Mouse (Mus musculus): ENCODE measurements around the gene Slc35c1. TPM values are rescaled to one million over a fixed set of nuclear protein-coding genes. Genes with fewer than 3 reads are reported as not detected.

The Slc35c1 gene
- polyA plus RNA-seq, 1 experiment: 7.8 TPM

DNA sequence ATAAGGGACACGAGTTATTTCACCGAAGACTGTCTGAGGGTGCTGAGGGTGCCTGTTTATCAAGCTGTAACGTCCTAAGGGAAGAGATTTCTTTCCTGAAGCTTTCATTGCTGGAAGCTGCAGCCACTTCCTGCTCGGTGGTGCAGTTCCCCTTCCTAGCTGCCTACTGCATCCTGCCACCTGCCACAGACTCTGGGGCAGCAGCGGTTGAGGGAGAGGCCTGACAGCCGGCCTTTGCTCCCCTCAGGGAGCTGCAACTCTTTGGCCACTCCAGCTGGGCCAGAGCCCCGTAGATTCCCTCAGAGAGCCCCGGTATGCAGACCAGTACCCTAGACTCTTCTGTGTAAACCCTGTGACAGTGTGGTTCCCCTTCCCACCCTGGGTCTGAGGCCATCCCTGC is 34.1 kb upstream of the Slc35c1 start:
- Histone ChIP-seq H3K4me1 (ENCODE audit: control insufficient read depth, insufficient read depth, low read length) (no peaks in the 10 kb centered on the region; the same call in 1 of the 2 replicates), H3K27ac (ENCODE audit: control insufficient read depth, insufficient read depth, low read depth, low read length) (no peak overlapping the region), H3K36me3 (ENCODE audit: control insufficient read depth, insufficient read depth, low read length) (no peaks in the 10 kb centered on the region), H3K27me3 (ENCODE audit: control insufficient read depth, insufficient read depth, low read length) (no peaks in the 10 kb centered on the region), H3K4me3 (ENCODE audit: control insufficient read depth, low read depth, low read length) (no peak overlapping the region)
- no peak for TF ChIP-seq CTCF (IDR thresholded peaks at IDR 0.05; ENCODE audit: control insufficient read depth, insufficient read depth, insufficient replicate concordance, low read depth, low read length)
- no peak for TF ChIP-seq POLR2A (IDR thresholded peaks at IDR 0.05; ENCODE audit: control insufficient read depth, low read depth, low read length)

DNA sequence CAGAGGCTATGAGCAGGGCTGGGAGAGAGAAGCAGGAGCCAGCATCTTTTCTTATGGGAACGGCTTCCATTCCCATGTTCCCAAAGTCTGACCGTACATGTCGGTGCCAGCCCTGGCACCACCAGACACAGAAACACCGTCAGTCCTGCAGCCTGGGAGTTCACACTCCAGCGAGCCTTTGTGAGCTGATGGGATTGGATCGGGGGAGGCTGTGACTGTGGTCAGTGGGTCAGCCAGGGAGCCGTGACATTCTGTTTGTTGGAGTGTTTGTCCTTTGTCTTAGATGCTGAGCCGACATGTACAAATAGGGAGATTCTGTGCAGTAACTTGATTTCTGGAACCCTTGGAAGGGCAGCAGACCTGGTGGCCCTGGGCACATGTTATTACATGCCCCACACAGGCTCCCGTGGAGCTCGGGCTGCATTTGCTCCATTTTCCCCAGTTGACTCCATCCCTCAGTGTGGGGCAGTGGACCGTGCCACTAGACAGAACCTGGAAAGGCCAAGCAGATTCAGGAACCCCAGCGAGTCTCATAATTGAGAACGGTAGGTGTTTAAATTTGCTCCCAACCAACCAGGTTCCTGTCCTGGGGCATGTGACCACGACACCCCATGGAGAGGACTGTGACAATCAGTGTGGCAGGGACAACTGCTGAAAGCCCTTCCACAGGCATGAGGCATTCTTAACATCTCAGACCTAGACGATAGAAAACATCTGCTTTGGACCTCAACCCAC is 33.5 kb upstream of the Slc35c1 start:
- TF ChIP-seq CTCF (IDR thresholded peaks at IDR 0.05; ENCODE audit: control insufficient read depth, insufficient read depth, insufficient replicate concordance, low read depth, low read length) (no peak), POLR2A (IDR thresholded peaks at IDR 0.05; ENCODE audit: control insufficient read depth, low read depth, low read length) (no peak)
- no peak overlapping the region for H3K4me3 ChIP-seq (ENCODE audit: control insufficient read depth, low read depth, low read length)
- H3K36me3 ChIP-seq (ENCODE audit: control insufficient read depth, insufficient read depth, low read length): no peaks in the 10 kb centered on the region
- H3K27me3 ChIP-seq (ENCODE audit: control insufficient read depth, insufficient read depth, low read length): no peaks in the 10 kb centered on the region
- H3K27ac ChIP-seq (ENCODE audit: control insufficient read depth, insufficient read depth, low read depth, low read length): no peak overlapping the region
- H3K4me1 ChIP-seq (ENCODE audit: control insufficient read depth, insufficient read depth, low read length): no peaks in the 10 kb centered on the region

- Histone ChIP-seq H3K4me3 (ENCODE audit: control insufficient read depth, low read depth, low read length) (no peak overlapping the region), H3K36me3 (ENCODE audit: control insufficient read depth, insufficient read depth, low read length) (no peaks in the 10 kb centered on the region), H3K4me1 (ENCODE audit: control insufficient read depth, insufficient read depth, low read length) (no peaks in the 10 kb centered on the region), H3K27me3 (ENCODE audit: control insufficient read depth, insufficient read depth, low read length) (no peaks in the 10 kb centered on the region), H3K27ac (ENCODE audit: control insufficient read depth, insufficient read depth, low read depth, low read length) (no peak overlapping the region)
- TF ChIP-seq POLR2A (IDR thresholded peaks at IDR 0.05; ENCODE audit: control insufficient read depth, low read depth, low read length): no peak
- TF ChIP-seq CTCF (IDR thresholded peaks at IDR 0.05; ENCODE audit: control insufficient read depth, insufficient read depth, insufficient replicate concordance, low read depth, low read length): no peak
Measured at GRCm38 (mm10) chr2:92491950-92492501, 31.7 kb upstream of the Slc35c1 start.

DNA sequence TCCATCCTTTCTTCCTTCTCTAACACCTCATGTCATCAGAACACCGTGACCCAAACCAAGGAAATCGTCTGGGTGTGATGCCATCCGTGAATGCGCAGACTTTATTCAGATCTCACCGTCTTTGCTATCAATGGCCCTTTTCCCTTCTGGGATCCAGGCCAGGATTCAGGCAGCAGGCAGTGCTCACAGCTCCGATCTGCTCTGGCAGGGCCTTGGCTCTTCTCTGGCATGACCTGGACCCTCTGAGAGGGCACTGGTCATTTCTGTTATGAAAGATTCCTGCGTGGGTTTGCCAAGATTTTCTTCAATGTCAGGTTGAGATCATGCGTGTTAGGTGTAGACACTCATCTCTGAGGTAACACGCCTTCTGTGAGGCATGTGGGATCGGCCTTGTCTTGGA is 30.2 kb upstream of the Slc35c1 start:
- no peaks in the 10 kb centered on the region; the same call in 1 of the 2 replicates for H3K4me1 ChIP-seq (ENCODE audit: control insufficient read depth, insufficient read depth, low read length)
- no peak for TF ChIP-seq CTCF (IDR thresholded peaks at IDR 0.05; ENCODE audit: control insufficient read depth, insufficient read depth, insufficient replicate concordance, low read depth, low read length)
- TF ChIP-seq POLR2A (IDR thresholded peaks at IDR 0.05; ENCODE audit: control insufficient read depth, low read depth, low read length): no peak
- no peaks in the 10 kb centered on the region for H3K27me3 ChIP-seq (ENCODE audit: control insufficient read depth, insufficient read depth, low read length)
- H3K4me3 ChIP-seq (ENCODE audit: control insufficient read depth, low read depth, low read length): no peak overlapping the region
- H3K27ac ChIP-seq (ENCODE audit: control insufficient read depth, insufficient read depth, low read depth, low read length): no peak overlapping the region
- H3K36me3 ChIP-seq (ENCODE audit: control insufficient read depth, insufficient read depth, low read length): no peaks in the 10 kb centered on the region

DNA sequence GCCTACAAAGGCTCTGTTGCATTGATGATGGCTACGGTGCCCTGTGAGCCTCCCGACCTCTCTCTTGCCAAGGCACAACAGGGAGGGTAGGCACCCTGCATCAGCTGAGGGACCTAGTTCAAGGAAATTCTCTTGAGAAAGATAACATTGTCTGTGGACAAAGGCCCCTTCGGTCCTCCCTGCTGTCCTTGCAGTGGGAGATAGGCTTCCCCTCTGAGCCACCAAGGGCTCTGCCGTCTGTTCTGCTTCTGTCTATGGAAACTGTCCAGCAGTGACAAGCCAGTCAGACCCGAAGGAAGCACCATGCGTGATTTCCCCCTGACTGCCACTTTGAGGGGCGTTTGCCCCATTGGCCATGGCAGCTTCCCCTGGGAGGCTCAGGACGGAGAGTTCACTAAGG is 27.5 kb upstream of the Slc35c1 start:
- Histone ChIP-seq H3K4me3 (ENCODE audit: control insufficient read depth, low read depth, low read length) (no peak overlapping the region), H3K27me3 (ENCODE audit: control insufficient read depth, insufficient read depth, low read length) (no peaks in the 10 kb centered on the region), H3K4me1 (ENCODE audit: control insufficient read depth, insufficient read depth, low read length) (no peaks in the 10 kb centered on the region; the same call in 1 of the 2 replicates), H3K36me3 (ENCODE audit: control insufficient read depth, insufficient read depth, low read length) (no peaks in the 10 kb centered on the region), H3K27ac (ENCODE audit: control insufficient read depth, insufficient read depth, low read depth, low read length) (no peak overlapping the region)
- TF ChIP-seq POLR2A (IDR thresholded peaks at IDR 0.05; ENCODE audit: control insufficient read depth, low read depth, low read length) (no peak), CTCF (IDR thresholded peaks at IDR 0.05; ENCODE audit: control insufficient read depth, insufficient read depth, insufficient replicate concordance, low read depth, low read length) (no peak)

DNA sequence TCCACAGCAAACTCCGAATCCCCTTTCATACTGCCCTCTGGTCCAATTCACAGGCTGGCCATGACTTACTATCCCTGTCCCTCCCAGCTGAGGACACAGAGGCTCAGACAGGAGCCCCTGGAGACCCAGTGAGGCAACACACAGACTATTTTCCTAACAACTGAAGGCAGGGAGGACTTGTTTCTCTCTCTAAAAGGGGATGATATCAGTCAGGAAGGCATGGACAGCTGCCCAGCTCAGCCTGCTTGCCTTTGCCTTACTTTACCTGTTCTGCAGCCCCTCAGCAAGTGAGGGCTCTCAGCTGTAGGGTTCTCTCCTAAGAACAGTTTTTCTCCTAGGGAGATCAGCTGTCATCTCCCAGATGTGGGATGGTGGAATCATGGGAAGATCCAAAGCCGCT is 26.6 kb upstream of the Slc35c1 start:
- Histone ChIP-seq H3K4me3 (ENCODE audit: control insufficient read depth, low read depth, low read length) (no peak overlapping the region), H3K27ac (ENCODE audit: control insufficient read depth, insufficient read depth, low read depth, low read length) (no peak overlapping the region), H3K27me3 (ENCODE audit: control insufficient read depth, insufficient read depth, low read length) (no peaks in the 10 kb centered on the region), H3K4me1 (ENCODE audit: control insufficient read depth, insufficient read depth, low read length) (no peaks in the 10 kb centered on the region; the same call in 1 of the 2 replicates), H3K36me3 (ENCODE audit: control insufficient read depth, insufficient read depth, low read length) (no peaks in the 10 kb centered on the region)
- TF ChIP-seq CTCF (IDR thresholded peaks at IDR 0.05; ENCODE audit: control insufficient read depth, insufficient read depth, insufficient replicate concordance, low read depth, low read length) (no peak), POLR2A (IDR thresholded peaks at IDR 0.05; ENCODE audit: control insufficient read depth, low read depth, low read length) (no peak)

DNA sequence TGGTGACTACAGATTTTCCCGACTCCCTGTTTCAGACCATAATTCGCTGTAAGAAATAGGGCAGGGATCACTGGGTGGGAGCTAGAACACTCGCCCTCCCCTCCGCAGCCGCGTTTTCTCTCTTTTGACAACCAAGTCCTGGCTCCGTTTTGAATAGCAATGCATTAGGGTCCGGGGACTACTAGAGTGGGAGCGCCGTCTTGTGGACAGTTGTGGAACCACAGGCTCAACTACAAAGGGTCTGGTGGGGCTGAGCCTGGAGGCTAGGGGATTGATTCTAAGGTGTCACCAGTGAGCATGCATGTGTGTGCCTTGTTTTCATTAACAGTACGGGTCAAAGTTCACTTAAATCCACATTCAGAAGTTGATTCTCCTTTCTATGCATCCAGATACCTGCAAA is 26.1 kb upstream of the Slc35c1 start:
- Histone ChIP-seq H3K27me3 (ENCODE audit: control insufficient read depth, insufficient read depth, low read length) (no peaks in the 10 kb centered on the region), H3K4me1 (ENCODE audit: control insufficient read depth, insufficient read depth, low read length) (no peaks in the 10 kb centered on the region; the same call in 1 of the 2 replicates), H3K4me3 (ENCODE audit: control insufficient read depth, low read depth, low read length) (no peak overlapping the region), H3K27ac (ENCODE audit: control insufficient read depth, insufficient read depth, low read depth, low read length) (no peak overlapping the region), H3K36me3 (ENCODE audit: control insufficient read depth, insufficient read depth, low read length) (no peaks in the 10 kb centered on the region)
- no peak for TF ChIP-seq POLR2A (IDR thresholded peaks at IDR 0.05; ENCODE audit: control insufficient read depth, low read depth, low read length)
- peak; percentile 95 for TF ChIP-seq CTCF (IDR thresholded peaks at IDR 0.05; ENCODE audit: control insufficient read depth, insufficient read depth, insufficient replicate concordance, low read depth, low read length)
